Mouse (Mus musculus) lung, embryonic 14.5 days (tissue): ENCODE data around the gene Set. TPM values are rescaled to one million over a fixed set of nuclear protein-coding genes. Genes with fewer than 3 reads are reported as not detected.
"Not testable (repeated sequence)": the region's sequence is repeated elsewhere in the genome, so short reads cannot be mapped to it uniquely, and the experiment has no call there.

Source experiments
- ATAC-seq: fragments of 200-750 bp; cut with Nextera tagmentation; 2 replicates; pipeline ENCODE4 v1.8.0; 2017; ENCODE audit warnings: mild to moderate bottlenecking, moderate TSS enrichment, moderate library complexity; ENCODE audit not compliant: insufficient read depth
- DNase-seq: peaks from one replicate; pipeline ENCODE4 v3.0.0-alpha.2; 2015
- H3K27ac ChIP-seq: fragments of 300-500 bp; sonication (generic); 2 replicates; pipeline ENCODE4 v1.5.1; 2014; ENCODE audit warnings: low read depth, mild to moderate bottlenecking, moderate library complexity
- H3K27me3 ChIP-seq: fragments of 300-500 bp; sonication (generic); 2 replicates; pipeline ENCODE4 v1.6.1; 2014; ENCODE audit warnings: low read length, control low read depth; ENCODE audit not compliant: insufficient read depth
- H3K36me3 ChIP-seq: fragments of 300-500 bp; sonication (generic); 2 replicates; pipeline ENCODE4 v1.6.1; 2014; ENCODE audit warnings: control low read depth; ENCODE audit not compliant: insufficient read depth
- H3K4me1 ChIP-seq: fragments of 300-500 bp; sonication (generic); 2 replicates; pipeline ENCODE4 v1.6.1; 2014; ENCODE audit warnings: antibody characterized with exemption, control low read depth; ENCODE audit not compliant: insufficient read depth
- H3K4me2 ChIP-seq: fragments of 300-500 bp; sonication (generic); 2 replicates; pipeline ENCODE4 v1.6.1; 2014; ENCODE audit warnings: mild to moderate bottlenecking
- H3K4me3 ChIP-seq: fragments of 300-500 bp; sonication (generic); 2 replicates; pipeline ENCODE4 v1.5.1; 2014; ENCODE audit warnings: low read depth, low read length
- H3K9ac ChIP-seq: fragments of 300-500 bp; sonication (generic); 2 replicates; pipeline ENCODE4 v1.6.1; 2014
- H3K9me3 ChIP-seq: fragments of 300-500 bp; sonication (generic); 2 replicates; pipeline ENCODE4 v1.6.1; 2016; ENCODE audit warnings: low read depth, low read length, control low read depth
- CTCF ChIP-seq: IDR thresholded peaks from 2 replicates; pipeline ENCODE4 v1.5.1; 2016; ENCODE audit warnings: antibody characterized with exemption, low read depth
- WGBS: fragments of 180-500 bp; shearing (Covaris S2); extraction: QIAGEN DNeasy Blood & Tissue Kit; methylation state at CpG from one replicate; pipeline ENCODE4 v1.1.7; 2014; 5-methylcytosine and 5-hydroxymethylcytosine counted together
- polyA plus RNA-seq: library from polyadenylated mRNA; unstranded; fragments of >200 nt; fragmentation: Nextera tagmentation; extraction: Ambion mirVana; gene quantifications from 2 replicates; pipeline ENCODE4 v1.2.1, GENCODE M21; 2014

The Set gene
- polyA plus RNA-seq, 1 experiment from 2014 or later, result 591 TPM

GRCm38 (mm10) chr2:30048101-30048501, 9.1 kb upstream of the Set start:
- Histone ChIP-seq H3K4me1 (peaks cover 3% of the 10 kb centered on the region; the same call in 1 of the 2 replicates), H3K9ac (peak overlapping the region; percentile 66), H3K4me2 (peak overlapping the region; percentile 62), H3K27me3 (no peaks in the 10 kb centered on the region), H3K36me3 (no peaks in the 10 kb centered on the region), H3K27ac (peak overlapping the region; percentile 91), H3K4me3 (peak overlapping the region; percentile 62), H3K9me3 (no peaks in the 10 kb centered on the region)
- no peak for TF ChIP-seq CTCF
- no peak; the same call in 1 of the 2 replicates for ATAC-seq
- no peak for DNase-seq
- WGBS, result 54% methylated on average over 11 of the region's 11 CpGs

- peak within 1 kb of the TSS; percentile 62 for H3K4me3 ChIP-seq
- under 1% methylated on average over 54 of the region's 54 CpGs for WGBS
- ATAC-seq (peak; percentile 96), DNase-seq (peak; percentile 99)
- peak within 1 kb of the TSS; percentile 62 for H3K4me2 ChIP-seq
- H3K9ac ChIP-seq, result peak within 1 kb of the TSS; percentile 66
- no peak for TF ChIP-seq CTCF
- H3K27me3 ChIP-seq, result no peaks in the 10 kb centered on the region
- peaks cover 3% of the 10 kb centered on the region; the same call in 1 of the 2 replicates for H3K4me1 ChIP-seq
- no peaks in the 10 kb centered on the region for H3K36me3 ChIP-seq
- H3K9me3 ChIP-seq, result no peaks in the 10 kb centered on the region
- peak within 1 kb of the TSS; percentile 91 for H3K27ac ChIP-seq
Observed at GRCm38 (mm10) chr2:30048699-30049388, 8.3 kb upstream of the Set start, which contains the start of gene Wdr34. Wdr34 (minus strand) TSS chr2:30048881.

GRCm38 (mm10) chr2:30049831-30050230, 7.3 kb upstream of the Set start:
- no peak overlapping the region for H3K4me2 ChIP-seq
- no peak overlapping the region for H3K4me3 ChIP-seq
- no peak overlapping the region for H3K27ac ChIP-seq
- no peak overlapping the region for H3K9ac ChIP-seq
- no peak for DNase-seq
- no peaks in the 10 kb centered on the region for H3K9me3 ChIP-seq
- H3K4me1 ChIP-seq, result peaks cover 3% of the 10 kb centered on the region; the same call in 1 of the 2 replicates
- TF ChIP-seq CTCF, result no peak
- WGBS, result 86% methylated on average over 3 of the region's 3 CpGs
- no peaks in the 10 kb centered on the region for H3K27me3 ChIP-seq
- H3K36me3 ChIP-seq, result no peaks in the 10 kb centered on the region
- no peak for ATAC-seq

- Histone ChIP-seq H3K4me1 (peaks cover 3% of the 10 kb centered on the region; the same call in 1 of the 2 replicates), H3K36me3 (no peaks in the 10 kb centered on the region), H3K9ac (no peak overlapping the region), H3K4me2 (no peak overlapping the region), H3K4me3 (no peak overlapping the region), H3K9me3 (no peaks in the 10 kb centered on the region), H3K27ac (no peak overlapping the region), H3K27me3 (no peaks in the 10 kb centered on the region)
- ATAC-seq (no peak), DNase-seq (no peak)
- WGBS, result 32% methylated on average over 6 of the region's 6 CpGs
- peak; percentile 61 for TF ChIP-seq CTCF
Observed at GRCm38 (mm10) chr2:30051992-30052761, 5.0 kb upstream of the Set start.

GRCm38 (mm10) chr2:30055310-30055709, 1.9 kb upstream of the Set start:
- not testable (repeated sequence) for H3K36me3 ChIP-seq, H3K27ac ChIP-seq, H3K4me2 ChIP-seq, H3K4me1 ChIP-seq, ATAC-seq, H3K4me3 ChIP-seq, H3K9ac ChIP-seq, H3K9me3 ChIP-seq, DNase-seq, H3K27me3 ChIP-seq
- 94% methylated on average over 3 of the region's 3 CpGs for WGBS
- 0 out of 2 replicates have a peak, but pooled peaks have one; percentile 4 for TF ChIP-seq CTCF

GRCm38 (mm10) chr2:30056736-30057135, 442 bp upstream of the Set start:
- Histone ChIP-seq H3K36me3 (no peaks in the 10 kb centered on the region), H3K4me3 (no peak overlapping the region), H3K4me2 (no peak overlapping the region), H3K9me3 (no peaks in the 10 kb centered on the region), H3K27me3 (no peaks in the 10 kb centered on the region), H3K9ac (no peak overlapping the region), H3K27ac (no peak overlapping the region), H3K4me1 (no peaks in the 10 kb centered on the region)
- no peak for ATAC-seq
- 72% methylated on average over 3 of the region's 3 CpGs for WGBS
- no peak for TF ChIP-seq CTCF
- DNase-seq, result no peak

GRCm38 (mm10) chr2:30058418-30058817, 1.2 kb downstream of the Set start:
- H3K27ac ChIP-seq, result no peak overlapping the region
- H3K9ac ChIP-seq, result no peak overlapping the region
- H3K4me2 ChIP-seq, result no peak overlapping the region
- H3K27me3 ChIP-seq, result no peaks in the 10 kb centered on the region
- DNase-seq, result no peak
- TF ChIP-seq CTCF, result no peak
- no peak overlapping the region for H3K4me3 ChIP-seq
- no peaks in the 10 kb centered on the region for H3K4me1 ChIP-seq
- H3K36me3 ChIP-seq, result no peaks in the 10 kb centered on the region
- 45% methylated on average over 5 of the region's 5 CpGs for WGBS
- ATAC-seq, result no peak
- H3K9me3 ChIP-seq, result no peaks in the 10 kb centered on the region
